Mouse (Mus musculus): ENCODE results near the gene Cacng7.

GRCm38 (mm10) chr7:3313571-3313970, 19.2 kb upstream of the Cacng7 start:
- TF ChIP-seq POLR2A (IDR thresholded peaks at IDR 0.05; ENCODE audit: control insufficient read depth in 1 of 2, insufficient read depth in 1 of 2, low read depth in 1 of 2, low read length in 2 of 2, poor library complexity in 1 of 2) = no peak
- no peak for TF ChIP-seq POLR2AphosphoS2 (IDR thresholded peaks at IDR 0.05; ENCODE audit: low read length)
- no peak for TF ChIP-seq USF1 (IDR thresholded peaks at IDR 0.05; ENCODE audit: low read depth, low read length)
- TF ChIP-seq RAD21 (IDR thresholded peaks at IDR 0.05; ENCODE audit: low read depth, low read length) = no peak
- TF ChIP-seq ZNF384 (IDR thresholded peaks at IDR 0.05; ENCODE audit: low read depth, low read length) = no peak
- TF ChIP-seq MAZ (IDR thresholded peaks at IDR 0.05; ENCODE audit: low read depth, low read length) = no peak
- no peak for TF ChIP-seq GABPA (IDR thresholded peaks at IDR 0.05; ENCODE audit: low read depth, low read length)

Measured in MEL (cell line).